Mouse (Mus musculus): ENCODE measurements around the gene Grrp1.

Gene Grrp1

GRCm38 (mm10) chr4:134271979-134272378 is 18.1 kb upstream of the Grrp1 start:
- DNase-seq (ENCODE audit: low read depth, low spot score) = no peak

- peak; percentile 35 for DNase-seq (ENCODE audit: low read depth, low spot score)
Measured at GRCm38 (mm10) chr4:134269622-134270021, 15.7 kb upstream of the Grrp1 start.

GRCm38 (mm10) chr4:134268102-134268655 is 14.3 kb upstream of the Grrp1 start:
- DNase-seq (ENCODE audit: low read depth, low spot score) = peak; percentile 91

GRCm38 (mm10) chr4:134265860-134266585 is 12.1 kb upstream of the Grrp1 start:
- DNase-seq (ENCODE audit: low read depth, low spot score) = no peak

GRCm38 (mm10) chr4:134263191-134263590 is 9.3 kb upstream of the Grrp1 start:
- DNase-seq (ENCODE audit: low read depth, low spot score) = peak; percentile 92

DNA sequence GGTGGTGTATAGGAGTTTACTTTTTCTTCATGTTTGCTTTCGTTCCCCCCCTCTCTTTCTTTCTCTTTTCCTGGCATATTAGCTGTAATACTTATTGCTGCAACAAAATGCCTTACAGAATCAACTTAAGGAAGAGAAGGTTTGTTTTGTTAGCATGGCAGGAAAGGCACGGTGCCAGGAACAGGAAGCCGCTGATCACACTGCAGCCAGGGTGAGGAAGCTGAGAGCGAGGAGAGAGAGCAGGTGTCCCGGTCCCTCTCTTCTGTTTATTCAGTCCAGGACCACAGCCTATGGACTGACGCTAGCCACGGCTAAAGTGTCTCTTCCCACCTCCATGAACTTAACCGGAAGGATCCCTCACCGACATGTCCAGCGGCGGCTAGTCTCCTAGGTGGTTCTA is 4.4 kb upstream of the Grrp1 start:
- DNase-seq (ENCODE audit: low read depth, low spot score) = no peak

DNA sequence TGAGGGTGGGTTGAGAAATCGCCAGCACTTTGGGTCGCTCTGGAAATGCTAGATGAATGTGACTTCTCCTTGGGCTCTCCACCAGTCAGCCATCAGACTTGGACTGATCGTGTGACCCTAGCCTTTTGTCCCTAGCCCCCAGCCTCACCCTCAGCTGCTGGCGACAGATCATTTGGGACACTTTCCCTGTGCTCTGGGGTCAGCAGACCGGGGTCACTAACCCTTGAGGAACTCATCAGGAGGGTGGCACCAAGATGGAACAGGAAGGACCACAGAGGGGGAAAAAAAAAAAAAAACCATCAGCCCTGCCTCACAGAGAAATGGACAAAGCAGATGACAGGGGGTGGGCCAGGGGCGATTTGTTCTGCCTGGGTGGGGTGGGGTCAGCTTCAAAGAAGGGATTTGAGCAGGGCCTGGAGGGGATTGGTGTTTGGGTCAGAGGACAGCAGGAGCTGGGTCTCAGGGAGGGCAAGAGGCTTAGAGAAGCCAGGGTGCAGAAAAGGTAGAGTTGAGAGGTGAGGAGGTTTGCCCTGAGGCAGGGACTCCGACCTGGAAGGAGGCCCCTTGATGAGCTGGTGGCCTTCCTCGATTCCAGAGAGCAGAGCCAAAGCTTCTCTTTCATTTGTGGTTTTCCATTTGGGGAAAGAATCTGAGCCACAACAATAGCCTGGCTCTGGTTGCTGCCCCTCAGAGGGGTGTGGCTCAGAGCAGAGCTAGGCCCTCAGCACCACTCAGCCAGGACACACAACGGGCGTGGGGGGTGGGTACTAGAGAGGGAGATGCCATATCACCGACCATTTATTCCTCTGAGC is 3.5 kb upstream of the Grrp1 start:
- DNase-seq (ENCODE audit: low read depth, low spot score) = no peak

GRCm38 (mm10) chr4:134256407-134257197 is 2.7 kb upstream of the Grrp1 start:
- DNase-seq (ENCODE audit: low read depth, low spot score) = no peak

- no peak for DNase-seq (ENCODE audit: low read depth, low spot score)
Measured at GRCm38 (mm10) chr4:134255854-134256253, 1.9 kb upstream of the Grrp1 start.

GRCm38 (mm10) chr4:134254835-134255234 is 929 bp upstream of the Grrp1 start:
- no peak for DNase-seq (ENCODE audit: low read depth, low spot score)

- DNase-seq (ENCODE audit: low read depth, low spot score) = no peak
Measured at GRCm38 (mm10) chr4:134252911-134253721, 790 bp downstream of the Grrp1 start.

DNA sequence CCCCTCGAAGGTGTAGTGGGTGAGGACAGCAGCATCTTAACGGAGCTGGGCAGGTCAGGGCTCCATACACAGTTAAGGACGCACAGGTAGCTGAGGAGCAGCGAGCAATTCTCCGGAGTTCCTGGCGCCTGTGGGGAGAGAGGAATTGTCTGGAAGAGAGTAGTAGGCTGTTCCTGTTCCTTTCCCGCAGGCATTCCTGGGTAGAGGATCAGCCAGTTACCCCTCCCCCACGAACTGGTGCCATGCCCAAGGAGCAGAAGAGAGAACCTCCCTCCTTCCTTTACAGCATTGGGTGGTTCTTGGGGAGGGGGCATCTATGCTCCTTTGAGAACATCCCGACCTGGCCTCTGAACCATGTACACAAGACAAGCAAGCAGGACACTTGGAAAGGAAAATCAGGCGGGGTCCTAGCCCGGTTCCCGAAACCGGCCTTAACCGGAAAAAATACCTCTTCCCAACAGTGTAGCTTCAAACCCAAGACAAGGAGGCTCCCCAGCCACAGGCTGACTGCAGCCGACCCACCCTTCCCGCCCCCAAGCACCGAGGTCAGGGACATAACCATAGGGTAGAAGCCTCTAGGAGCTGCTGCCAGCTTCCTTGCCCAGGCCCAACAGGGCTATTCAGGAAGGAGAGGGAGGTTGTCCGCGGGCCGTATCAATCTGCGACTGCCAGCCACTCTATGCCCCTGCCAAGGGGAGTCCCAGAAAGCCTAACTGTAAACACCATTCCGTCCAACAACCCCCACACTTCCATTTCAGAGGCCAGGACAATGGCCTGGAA is 1.6 kb downstream of the Grrp1 start:
- DNase-seq (ENCODE audit: low read depth, low spot score) = peak; percentile 86

DNA sequence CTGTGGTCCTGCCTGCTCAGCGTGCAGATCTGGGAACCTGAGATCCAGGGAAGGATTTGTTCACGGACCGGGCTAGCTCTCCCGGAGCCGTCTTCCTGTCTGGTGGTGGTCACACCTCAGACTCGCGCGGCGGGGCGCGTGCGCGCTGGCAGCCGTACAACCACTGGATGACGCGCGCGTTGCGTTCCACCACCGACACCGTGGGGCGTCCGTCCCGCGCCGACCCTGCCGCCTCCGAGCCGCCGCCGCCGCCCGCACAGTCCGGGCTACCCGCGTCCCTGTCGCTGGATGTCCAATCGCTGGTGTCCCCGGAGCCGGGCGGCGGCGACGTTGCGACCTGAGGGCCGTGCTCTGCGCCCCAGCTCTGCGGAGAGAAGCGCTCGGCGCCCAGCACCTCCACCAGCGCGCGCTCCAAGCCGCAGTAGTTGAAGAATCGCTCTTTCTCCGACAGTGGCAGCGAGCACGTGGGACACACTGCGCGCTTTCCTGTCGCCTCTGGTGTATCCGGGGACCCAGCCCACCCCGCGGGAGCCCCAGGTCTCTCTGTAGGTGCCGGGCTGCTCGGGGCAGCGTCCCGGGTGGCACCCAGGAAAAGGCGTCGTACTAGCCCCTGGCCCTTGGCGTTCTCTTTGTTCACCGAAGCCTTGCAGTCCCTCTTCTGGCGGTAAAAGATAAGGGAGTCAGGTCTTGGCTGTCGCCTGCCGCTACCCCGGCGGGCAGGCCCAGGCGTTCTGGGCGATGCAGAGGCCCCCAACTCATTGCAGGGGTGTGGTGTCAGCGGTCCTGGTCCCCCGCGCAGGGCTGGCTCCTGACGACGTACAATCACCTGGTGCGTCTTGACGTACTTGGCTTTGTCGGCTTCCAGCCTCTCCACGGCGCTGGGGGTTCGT is 2.4 kb downstream of the Grrp1 start:
- DNase-seq (ENCODE audit: low read depth, low spot score) = peak; percentile 79

GRCm38 (mm10) chr4:134250930-134251240 is 3.0 kb downstream of the Grrp1 start:
- DNase-seq (ENCODE audit: low read depth, low spot score) = no peak

DNA sequence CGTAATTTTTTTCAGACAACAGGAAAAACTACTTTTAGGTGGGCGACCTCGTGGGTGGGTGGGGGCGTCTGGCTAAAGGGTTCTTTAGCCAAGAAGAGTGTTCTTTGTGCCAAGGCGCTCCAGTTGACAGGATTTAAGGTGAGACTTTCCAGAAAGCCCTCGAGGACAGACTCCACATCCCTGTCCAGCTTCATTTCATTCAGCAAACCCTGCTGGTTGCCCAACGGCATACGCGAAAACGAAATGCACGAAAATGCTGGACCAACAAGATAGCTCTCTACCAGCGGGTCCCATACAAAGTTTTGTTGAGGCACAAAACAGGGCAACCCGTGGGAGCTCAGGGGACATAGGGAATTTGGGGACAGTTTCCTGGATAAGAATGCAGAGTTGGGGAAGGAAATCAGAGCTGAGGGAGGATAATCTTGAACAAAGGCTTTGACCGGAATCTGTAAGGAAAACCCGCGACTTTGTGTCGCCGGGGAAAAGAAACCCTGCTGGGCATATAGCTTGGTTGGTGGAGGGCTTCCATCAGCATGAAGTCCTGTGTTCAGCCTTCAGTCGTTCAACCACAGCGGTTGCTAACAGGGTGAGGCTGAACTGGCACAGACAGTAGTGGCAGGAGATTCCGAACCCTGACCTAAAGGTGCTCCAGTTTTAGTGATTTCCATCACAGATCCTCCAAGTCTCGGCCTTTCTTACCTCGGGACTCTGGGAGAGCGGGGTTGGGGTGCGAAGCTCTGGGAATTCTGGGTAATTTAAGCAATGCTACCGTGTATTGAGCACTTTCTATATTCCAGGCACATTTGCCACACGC is 3.6 kb downstream of the Grrp1 start:
- DNase-seq (ENCODE audit: low read depth, low spot score) = no peak

DNA sequence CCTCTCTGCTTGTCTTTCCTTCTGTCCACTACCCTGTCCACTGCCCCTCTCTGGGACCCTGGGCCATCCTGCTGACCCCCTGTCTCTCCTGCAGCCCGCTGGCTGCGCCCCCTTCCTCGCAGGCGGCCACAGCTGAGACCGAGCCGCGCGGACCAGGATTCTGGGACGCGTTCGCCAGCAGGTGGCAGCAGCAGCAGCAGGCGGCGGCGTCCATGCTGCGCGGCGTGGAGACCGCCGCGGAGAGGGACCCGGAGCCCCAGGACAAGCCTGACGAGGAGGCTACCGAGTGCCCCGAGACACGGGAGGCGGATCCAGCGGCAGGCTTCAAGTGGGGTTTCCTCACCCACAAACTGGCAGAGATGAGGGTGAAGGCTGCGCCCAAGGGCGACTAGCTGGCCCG is 4.3 kb downstream of the Grrp1 start:
- peak; percentile 84 for DNase-seq (ENCODE audit: low read depth, low spot score)

- no peak for DNase-seq (ENCODE audit: low read depth, low spot score)
Measured at GRCm38 (mm10) chr4:134246719-134247258, 7.1 kb downstream of the Grrp1 start, which contains the start of gene Gm30191. Gene Gm30191, plus strand, starts transcription at chr4:134246935.

- no peak for DNase-seq (ENCODE audit: low read depth, low spot score)
Measured at GRCm38 (mm10) chr4:134246256-134246655, 7.7 kb downstream of the Grrp1 start.
